Mouse (Mus musculus) left cerebral cortex, postnatal 4 days (tissue): ENCODE data around the gene Slco3a1. TPM values are rescaled to one million over a fixed set of nuclear protein-coding genes. Genes with fewer than 3 reads are reported as not detected.
"Not testable (repeated sequence)": the region's sequence is repeated elsewhere in the genome, so short reads cannot be mapped to it uniquely, and the experiment has no call there.

Experiments used
- DNase-seq: peaks from one replicate; pipeline ENCODE4 v3.0.0-alpha.2; 2022
- intact Hi-C: fragments of 180-260 bp; cut with DNase I; formaldehyde crosslinking; loops from one replicate; pipeline ENCODE4 v1.15.1; 2025
- total RNA-seq, 2 experiments: library from RNA; stranded (reverse); gene quantifications; 2 replicates each; pipeline ENCODE4 v1.2.3; 2021

Slco3a1 gene
- total RNA-seq, 2 experiments from 2014 or later: 75.0 to 77.0 TPM

DNA sequence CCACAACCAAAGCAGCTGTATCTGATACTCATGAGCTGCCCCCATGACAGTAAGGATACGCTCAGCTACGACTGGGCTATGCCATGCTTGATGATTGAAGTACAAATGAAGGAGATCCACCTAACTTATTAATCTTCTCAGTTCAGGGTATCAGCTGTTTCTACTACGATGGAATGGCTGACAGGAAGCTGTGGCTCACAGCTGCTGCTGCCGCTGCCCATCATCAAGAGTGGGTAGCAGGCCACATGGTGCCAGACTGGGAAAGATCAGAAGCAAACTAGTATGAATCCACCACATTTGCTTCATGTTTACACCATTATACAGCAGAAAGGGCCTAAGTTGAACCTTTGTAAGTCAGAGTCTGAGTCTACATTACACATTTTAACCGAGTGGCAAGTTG, 109.4 kb downstream of the Slco3a1 start:
- no peak for DNase-seq
- intact Hi-C loops: no loop called here

DNA sequence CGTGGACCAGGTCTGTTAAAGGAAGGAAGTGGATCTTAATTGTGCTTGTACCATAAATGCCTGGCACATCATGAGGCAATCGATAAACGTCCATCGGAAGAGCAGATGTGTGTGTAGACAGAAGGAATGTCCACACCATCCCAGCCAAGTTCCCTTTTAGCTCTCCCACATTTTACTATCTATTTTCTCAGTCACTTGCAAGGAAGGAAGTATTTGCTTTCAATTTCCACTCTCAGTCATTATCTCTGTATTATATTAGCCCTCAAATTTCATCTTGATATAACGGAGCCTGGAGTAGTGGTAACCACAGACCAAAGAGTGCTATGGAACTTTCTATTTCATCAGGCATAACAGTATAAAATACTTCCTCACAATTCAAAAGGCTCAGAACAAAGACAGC, 112.2 kb downstream of the Slco3a1 start:
- intact Hi-C loops: no loop called here
- DNase-seq: no peak

DNA sequence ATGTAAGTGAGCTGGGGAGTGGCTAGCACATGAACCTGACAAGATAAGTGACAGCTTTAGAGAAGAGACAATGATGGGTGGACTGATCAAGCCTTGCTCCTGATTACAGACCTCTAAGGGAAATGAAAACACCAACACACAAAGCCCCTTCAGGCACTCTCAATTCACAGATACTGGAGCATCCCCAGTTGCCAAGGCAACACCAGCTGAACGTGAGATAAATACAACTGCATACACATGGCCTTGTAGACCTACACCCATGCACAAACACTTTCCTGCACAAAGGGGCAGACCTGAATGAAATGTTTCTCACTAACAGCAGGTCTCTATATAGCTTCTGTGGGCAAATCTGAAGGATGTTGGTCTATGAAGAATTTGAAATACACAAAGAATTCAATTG, 117.0 kb downstream of the Slco3a1 start:
- DNase-seq: no peak
- intact Hi-C loops: no loop called here

DNA sequence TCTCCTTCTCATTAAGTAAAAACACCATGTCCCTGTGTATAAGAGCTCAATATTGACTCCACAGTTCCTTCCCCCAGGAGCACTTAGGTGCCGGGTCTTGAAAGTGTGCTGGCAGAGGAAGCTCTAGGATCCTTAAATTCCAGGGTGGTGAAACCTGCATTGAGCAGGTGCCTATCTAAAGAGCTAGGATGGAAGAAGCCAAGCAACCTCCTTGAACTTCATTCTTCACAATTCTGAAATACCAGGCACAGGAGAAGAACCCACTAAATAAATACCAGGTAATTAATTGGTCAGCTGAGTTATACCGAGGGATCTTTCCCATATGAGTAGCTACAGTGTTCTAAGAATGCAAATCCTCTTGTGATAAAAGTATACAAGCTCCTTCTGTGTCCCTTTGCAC, 117.9 kb downstream of the Slco3a1 start:
- no peak for DNase-seq
- intact Hi-C loops: no loop called here

DNA sequence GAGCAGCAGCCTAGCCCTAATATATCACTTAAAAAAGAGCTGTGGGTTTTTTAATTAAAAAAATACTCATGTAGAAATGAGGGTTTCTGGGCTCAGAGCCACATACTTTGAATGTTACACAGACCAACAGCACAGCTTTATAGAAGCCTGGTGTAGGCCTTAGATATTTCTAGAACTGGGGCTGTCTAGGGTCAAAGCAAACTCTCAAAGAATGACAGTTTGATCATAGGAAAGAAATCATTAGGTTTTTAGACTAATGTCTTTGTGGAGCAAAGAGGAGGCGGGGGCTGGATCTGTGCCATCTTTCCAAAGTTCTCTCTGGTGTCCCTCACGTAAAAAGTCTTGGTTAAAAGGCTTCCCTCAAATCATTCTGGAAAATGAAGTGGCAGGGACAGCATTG, 121.6 kb downstream of the Slco3a1 start:
- DNase-seq: no peak
- intact Hi-C loops: no loop called here

DNA sequence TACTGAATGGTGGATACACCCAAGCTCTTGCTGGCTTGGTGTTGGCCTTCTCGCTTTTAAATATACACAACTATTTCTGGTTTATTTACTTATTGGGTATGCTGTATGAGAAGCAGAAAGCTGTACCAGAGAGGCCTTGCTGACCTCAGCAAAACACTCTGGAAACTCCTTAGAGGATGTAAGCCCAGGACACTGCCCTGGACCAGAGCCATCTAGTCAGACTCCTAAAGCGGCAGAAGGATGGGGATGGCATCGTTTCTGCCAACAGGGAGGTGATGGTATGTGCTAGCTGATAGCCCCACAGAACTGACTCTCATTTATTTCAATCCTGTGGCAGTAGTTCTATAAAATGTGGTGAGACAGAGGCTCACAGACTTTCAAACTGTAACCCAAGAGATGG, 125.3 kb downstream of the Slco3a1 start:
- DNase-seq: no peak
- intact Hi-C loops: no loop called here

DNA sequence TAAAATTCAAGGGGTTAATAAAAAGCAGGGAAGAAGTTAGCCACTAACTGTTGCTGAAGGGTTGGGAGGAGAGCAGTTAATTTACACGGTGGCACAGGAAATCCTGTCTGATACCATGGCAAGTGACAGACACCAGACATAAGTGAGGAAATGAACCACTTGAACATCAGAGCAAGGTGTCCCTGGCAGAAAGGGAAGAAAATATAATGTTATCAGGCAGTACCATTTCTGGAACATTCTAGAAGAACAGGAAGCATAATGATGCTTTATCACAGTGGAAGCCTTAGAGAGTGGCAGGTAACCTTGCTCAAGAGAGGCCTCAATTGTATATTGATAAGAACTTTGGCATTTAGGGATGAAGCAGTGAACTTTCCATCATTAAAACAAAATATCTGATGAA, 127.4 kb downstream of the Slco3a1 start:
- intact Hi-C loops: no loop called here
- DNase-seq: no peak

DNA sequence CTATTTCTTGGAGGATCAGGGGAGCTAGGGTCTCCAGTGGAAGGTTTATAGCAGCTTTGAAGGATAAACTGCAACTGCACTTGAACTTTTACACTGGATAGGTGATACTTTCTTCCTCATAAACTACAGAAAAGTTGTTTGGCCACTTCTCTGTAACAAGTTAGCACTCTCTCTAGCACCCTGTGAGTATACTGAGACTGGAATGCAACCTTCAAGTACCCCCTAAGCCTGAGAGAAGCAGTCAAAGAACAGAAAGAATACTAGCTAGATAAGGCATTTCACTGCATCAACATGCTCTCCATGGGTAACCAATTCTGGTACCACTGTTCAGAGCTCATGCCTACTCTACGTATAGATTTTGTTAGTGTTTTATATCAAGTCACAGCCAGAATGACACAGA, 128.6 kb downstream of the Slco3a1 start:
- intact Hi-C loops: no loop called here

DNA sequence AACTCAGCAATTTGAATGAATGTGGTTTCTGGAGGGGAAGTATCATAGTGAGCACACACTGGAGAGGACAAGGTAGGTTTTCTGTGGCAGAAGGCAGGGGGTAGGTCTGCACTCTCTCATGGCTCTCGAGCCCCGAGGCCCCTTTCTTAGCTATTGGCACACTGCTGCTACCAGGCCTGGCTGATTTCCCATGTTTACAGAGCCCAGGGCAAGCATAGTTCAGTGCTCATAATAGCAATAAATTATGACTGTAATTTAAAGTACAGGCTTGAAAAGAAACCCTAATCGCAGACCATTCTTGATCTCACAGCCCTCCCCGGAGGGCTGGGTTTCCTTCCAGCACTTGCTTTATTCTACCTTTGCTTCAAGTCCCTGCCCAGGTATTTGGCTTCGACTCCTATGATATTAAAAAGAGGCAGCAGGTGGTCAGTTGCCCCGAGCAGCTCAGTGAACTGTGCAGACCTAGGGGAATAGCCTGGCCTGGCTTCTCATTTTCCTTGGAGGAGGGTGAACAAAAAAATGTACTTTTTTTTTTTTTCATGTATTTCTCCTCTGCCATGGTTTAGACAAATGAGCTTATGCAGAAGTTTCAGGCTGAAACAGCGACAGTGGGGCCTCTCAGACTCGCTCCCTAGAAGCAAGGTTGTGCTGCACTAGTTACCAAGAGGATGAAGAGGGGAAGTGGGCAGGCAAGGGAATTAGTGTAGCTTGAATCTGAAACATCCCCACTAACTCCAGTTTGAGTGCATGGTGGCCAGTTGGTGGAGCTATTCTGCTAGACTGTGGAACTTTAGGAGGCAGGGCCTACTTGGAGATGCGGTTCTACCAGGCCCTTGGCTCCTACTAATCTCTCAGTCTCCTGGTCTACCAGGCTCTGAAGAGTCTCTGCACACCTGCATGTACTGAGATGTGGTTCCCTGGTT, 130.4 kb downstream of the Slco3a1 start:
- intact Hi-C loops: no loop called here

More for the DNA sequence above, 128.6 kb downstream of the Slco3a1 start:
- DNase-seq: no peak

DNA sequence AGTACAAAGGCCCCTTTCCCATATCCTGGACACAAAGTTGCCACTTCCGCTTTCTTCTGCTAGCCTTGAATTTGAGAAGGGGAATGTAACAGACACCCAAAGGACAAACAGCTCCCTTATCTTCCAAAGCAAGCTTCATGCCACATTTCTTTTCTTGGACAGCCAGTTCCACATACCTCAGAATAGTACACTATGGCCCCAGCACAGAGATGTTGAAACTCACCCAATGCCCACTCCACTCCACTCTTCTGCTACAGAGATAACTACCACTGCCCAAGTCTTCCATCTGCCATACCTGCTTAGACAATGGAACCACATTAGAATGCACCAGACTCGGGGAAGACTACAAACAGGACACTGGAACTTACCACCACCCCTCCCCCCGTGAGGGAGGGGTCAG, 131.3 kb downstream of the Slco3a1 start:
- intact Hi-C loops: no loop called here
- no peak for DNase-seq

More for the DNA sequence above, 130.4 kb downstream of the Slco3a1 start:
- DNase-seq: peak; percentile 32

DNA sequence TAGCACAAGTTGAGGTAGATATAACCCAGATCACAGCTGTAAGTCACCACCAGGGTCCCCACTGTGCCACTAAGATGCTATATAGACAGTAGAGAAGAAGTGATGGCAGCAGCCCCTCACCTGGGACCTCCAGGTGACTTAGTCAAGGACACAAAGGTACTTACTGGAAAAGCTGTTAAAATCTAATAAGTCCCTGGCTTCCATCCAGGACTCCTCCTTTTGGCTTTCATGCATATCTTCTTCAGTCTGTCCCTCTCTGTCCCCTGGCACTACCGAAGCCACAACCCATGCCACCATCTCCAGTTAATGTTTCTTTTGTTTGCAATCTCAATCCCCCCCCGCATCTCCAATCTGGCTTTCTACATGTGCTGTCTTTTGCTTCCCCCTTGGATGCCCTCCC, 131.8 kb downstream of the Slco3a1 start:
- DNase-seq: no peak
- intact Hi-C loops: no loop called here

DNA sequence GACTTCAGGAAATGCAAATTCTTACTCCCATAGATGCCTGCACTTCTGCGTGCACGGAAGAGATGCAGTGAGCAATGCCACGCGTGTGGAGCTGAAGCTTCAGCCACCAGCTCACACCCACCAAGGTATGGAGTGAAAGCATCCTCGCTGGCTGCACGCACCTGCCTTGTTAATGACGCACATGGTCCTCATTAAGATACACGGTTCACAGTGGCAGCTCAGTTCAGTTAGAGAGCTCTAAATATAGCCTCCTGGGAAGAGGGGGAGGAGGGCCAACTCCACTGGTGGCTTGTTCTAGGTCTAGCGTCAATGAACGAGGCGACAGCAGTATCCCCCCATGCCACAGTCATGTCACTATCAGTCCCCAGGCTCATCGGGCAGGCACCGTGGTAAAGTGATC, 132.6 kb downstream of the Slco3a1 start:
- DNase-seq: no peak
- intact Hi-C loops: no loop called here

DNA sequence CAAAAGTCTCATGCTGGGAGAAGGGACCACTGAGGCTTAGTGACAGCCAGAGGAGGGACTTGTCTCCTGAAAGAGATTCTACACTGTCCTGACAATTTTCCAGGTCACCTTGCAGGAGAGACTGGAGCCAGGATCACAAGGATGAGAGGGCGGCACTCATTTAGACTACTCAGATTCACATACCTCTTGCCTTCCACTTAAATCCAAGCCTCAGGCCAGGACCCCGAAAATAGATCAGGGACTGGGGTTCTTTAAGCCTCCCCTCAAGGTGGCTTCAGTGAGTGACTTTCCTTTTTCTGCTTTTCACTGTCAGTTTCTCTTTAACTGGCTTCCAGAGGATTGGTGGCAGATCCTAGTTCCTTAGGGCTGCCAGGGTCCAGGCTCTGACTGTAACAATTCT, 133.0 kb downstream of the Slco3a1 start:
- no peak for DNase-seq
- intact Hi-C loops: no loop called here

DNA sequence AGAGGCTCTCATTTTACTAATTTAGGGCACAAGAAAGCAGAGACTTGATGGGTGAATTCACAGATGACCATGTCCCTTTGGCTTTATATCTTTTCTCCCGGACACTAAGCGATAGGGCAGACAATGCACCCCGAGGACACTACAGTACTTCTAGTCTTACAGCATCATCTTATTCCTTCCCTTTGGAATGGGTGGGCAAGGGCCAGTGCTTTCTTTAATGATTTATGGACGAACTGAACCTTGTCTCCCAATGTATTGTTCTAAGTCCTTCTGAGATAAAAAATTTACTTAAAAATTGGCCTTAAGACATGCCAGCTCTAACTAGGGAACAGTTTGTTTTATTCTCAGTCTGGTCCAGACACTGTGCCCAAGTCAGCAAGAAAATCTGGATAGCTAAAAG, 134.9 kb downstream of the Slco3a1 start:
- DNase-seq: no peak
- intact Hi-C loops: no loop called here

DNA sequence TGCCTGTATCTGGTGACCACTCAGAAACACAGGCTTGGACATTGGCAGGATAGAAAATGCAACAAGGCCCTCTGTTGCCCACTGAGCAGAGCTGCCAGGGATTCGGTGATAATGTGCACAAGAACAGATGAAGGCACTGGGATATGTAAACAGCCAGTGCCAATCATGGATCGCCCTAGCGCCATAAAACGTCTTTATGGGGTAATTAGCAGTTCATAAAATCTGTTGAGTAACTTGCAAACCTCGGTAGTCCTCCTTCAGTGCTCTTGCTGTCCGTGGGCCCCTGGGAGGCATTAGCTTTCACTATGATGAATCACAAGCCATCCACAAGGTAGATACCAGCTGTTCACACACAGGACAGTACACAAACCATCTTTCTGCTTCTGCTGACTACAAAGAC, 137.6 kb downstream of the Slco3a1 start:
- intact Hi-C loops: no loop called here
- no peak for DNase-seq

DNA sequence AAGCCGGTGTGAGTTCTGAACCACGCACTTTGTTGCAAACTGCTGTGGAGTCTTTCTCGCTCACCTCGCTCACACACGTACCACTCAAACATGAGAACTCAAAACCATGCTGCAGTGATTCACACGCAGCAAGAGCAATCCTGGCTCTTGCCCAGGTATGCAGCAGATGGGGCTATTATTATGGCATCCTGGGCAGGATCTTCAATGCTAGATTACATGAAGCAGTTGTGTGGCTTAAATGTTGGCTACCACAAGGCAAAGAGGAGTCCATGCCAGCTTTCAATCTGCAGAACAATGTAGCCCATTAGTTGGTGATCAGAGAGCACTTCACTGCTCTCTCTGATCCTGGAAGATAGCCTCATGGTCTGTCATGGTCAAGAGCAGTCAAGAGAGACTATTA, 139.3 kb downstream of the Slco3a1 start:
- intact Hi-C loops: no loop called here
- DNase-seq: peak; percentile 68

DNA sequence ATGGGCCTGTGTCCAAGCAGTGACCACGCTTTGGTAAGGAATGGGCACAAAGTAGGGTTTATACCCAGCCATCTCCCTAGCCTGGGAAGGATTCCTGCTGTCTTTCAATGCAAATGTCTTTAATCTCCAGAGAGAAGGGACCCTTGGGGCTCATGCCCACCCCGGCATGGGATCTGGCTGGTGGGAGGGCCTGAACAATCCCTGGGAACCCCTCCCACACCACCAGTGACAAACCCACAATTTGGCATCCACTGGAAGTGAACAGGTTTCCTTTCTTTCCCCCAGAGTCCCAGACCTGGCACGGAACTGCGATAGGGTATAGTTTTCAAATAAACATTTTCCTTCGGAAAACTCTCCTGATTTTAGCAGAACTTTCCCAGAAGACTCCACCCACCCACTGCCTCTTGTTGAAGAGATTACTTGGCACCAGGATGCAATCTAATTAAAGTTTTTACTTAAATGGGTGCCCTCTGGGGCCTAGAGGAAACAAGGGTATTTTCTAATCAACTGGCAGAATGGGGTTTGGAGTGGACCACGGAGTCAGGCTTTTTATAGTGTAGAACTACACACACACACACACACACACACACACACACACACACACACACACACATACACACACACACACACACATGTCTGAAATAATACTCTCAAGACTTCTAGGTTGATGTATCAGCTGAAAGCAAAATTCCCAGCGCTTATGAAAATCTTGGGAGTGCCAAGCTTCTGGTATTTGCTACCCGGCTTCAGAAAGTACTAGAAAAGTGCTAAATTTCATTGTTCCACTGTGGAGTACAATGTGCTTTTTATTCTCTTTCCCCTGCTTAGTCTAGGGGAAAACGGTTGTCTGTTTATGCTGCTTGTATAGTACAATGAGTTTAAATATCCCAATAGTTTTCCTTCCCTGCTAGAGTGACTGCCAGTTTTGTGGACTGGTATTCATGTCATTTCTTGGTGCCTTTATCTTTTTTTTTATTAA, 140.6 kb downstream of the Slco3a1 start:
- intact Hi-C loops: no loop called here
- peak; percentile 38 for DNase-seq

DNA sequence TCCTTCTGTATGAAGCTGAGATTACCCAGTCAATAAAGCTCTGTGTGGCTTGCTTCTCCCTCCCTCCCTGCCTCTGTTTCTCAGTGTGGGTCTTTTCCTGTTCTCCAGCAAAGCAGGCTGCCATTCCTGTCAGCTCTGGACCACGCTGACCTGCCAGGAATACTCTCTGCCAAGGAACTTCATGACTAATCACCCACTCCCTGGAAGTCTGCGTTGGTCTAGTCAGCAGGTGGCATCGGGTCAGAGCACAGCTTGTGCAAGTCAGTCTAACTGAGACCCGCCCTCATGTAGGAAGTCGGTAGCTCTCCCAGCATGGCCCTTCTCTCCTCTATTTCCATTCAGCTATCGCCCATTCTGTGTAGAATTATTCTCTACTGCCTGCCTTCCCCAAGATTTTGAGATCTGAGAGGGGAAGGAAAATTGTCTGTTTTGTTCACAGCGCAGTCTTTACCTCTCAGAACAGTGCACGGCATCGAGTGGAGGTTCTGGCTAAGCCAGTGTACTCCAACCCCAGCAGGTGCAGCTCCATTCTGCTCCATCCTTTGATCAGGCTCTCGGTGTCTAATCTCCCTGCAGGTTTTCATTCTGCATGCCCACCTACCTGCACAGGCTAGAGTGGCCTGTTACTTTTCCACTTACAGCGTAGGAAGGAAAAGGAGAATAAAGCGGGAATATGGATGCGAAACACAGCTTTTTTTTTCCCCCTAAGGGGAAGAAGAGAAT, 145.8 kb downstream of the Slco3a1 start:
- intact Hi-C loops: no loop called here
- peak; percentile 32 for DNase-seq

DNA sequence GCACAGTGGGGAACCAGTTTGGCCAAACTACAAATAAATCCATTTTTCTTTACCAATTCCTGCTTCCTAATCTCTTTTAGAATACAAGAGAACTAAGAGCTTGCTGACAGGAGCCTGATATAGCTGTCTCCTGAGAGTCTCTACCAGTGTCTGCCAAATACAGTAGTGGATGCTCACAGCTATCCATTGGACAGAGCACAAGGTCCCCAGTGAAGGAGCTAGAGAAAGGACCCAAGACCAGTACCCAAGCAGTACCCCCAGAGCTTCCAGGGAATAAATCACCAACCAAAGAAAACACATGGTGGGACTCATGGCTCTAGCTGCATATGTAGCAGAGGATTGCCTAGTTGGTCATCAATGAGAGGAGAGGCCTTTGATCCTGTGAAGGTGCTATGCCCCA, 146.7 kb downstream of the Slco3a1 start:
- DNase-seq, intact Hi-C loops: not testable (repeated sequence)

DNA sequence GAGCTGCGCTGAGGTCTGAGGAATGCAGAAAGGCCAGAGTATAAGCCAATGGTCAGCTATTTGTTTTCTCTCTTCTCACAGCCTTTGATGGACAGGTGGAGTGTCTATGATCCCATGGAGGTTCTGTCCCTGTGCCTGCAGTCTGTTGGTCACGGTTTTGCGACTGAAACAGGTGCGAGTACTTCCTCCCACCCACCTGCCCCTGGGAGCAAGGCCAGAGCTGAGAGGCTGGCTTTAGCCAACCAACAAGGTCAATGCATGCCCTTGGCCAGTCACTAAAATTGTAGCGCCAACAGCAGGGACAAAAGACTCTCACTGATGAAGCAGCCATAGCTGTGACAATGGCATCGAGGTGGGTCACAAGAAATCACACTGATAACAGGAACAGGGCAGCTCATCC, 154.9 kb downstream of the Slco3a1 start:
- intact Hi-C loops: no loop called here
- peak; percentile 45 for DNase-seq

DNA sequence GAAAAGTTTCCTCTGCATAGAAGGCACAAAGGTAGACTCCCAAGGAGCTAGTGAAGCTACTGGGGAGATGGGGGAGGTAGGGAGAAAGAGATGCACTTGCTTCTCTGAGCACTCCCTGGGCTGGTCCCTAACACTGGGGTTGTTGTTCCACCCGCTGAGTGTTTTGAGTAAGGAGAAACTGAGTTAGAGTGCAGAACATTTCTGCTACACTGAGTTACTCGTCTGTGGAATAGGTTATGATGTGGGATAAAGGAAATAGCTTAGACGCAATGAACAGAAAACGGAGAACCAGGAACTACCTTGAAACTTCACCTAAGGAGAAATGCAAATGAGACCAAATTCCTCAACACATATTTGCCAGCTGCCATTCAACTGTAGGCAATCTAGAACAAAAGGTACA, 155.4 kb downstream of the Slco3a1 start:
- DNase-seq: no peak
- intact Hi-C loops: no loop called here
